Mouse (Mus musculus) adrenal gland, postnatal 10 days (tissue): ENCODE data around the gene Ctu1. TPM values are rescaled to one million over a fixed set of nuclear protein-coding genes. Genes with fewer than 3 reads are reported as not detected.
"Not testable (repeated sequence)": the region's sequence is repeated elsewhere in the genome, so short reads cannot be mapped to it uniquely, and the experiment has no call there.

Experiments used
- DNase-seq: peaks from one replicate; pipeline ENCODE4 v3.0.0; 2021; ENCODE audit warnings: mixed read lengths
- total RNA-seq, 2 experiments: library from RNA; stranded (reverse); gene quantifications; 2 replicates each; pipeline ENCODE4 v1.2.3; 2021

Ctu1 gene
- total RNA-seq, 2 experiments from 2014 or later = 9.7 to 9.8 TPM

GRCm38 (mm10) chr7:43678517-43678916 is 6.7 kb downstream of the Ctu1 start:
- peak; percentile 60 for DNase-seq

DNA sequence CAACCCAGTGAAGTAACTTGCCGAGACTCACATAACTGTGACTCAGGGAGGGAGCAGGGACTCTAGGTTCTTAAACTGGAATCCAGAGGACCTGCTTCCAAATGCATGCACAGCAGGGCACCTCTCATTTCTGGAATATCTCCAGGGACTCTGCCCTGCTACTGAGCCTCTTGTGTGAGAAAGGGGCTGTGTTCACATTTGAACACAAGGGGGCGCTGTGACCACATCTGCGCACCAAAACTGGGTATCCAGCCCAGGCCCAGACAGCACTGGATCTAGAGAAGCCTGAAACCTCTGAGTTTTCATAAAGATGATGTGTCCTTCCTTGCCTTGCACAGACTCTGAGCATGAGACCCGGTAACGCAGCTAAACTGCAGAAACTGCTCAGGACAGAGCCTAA is 9.1 kb downstream of the Ctu1 start:
- peak; percentile 80 for DNase-seq

- not testable (repeated sequence) for DNase-seq
These were observed 10.7 kb downstream of the Ctu1 start for GRCm38 (mm10) chr7:43682511-43682910.

- DNase-seq = no peak
These were observed 13.3 kb downstream of the Ctu1 start for GRCm38 (mm10) chr7:43685088-43685487.

DNA sequence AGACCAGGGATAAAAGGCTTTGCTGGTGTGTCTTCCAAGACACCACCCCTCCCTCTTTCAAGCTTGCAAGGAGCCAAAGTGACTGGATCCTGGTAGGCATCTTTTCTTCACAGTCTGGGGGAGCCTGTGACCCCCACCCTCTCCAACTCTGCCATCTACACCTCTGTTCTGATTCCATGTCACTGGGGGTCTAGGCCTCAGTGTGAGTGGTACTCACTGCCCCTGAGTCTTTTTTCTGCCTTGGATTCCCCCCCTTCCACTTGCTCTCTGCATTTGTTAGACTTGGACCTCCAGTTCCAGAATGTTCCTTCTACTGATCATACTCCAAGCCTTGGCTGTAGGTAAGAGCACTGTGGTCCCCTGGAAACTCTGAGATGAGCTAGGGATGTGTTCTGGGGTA is 18.3 kb downstream of the Ctu1 start, which contains the start of gene Klk14:
Klk14 (plus strand) TSS at position 301 of the 400 bp plus-strand sequence.
- no peak for DNase-seq

DNA sequence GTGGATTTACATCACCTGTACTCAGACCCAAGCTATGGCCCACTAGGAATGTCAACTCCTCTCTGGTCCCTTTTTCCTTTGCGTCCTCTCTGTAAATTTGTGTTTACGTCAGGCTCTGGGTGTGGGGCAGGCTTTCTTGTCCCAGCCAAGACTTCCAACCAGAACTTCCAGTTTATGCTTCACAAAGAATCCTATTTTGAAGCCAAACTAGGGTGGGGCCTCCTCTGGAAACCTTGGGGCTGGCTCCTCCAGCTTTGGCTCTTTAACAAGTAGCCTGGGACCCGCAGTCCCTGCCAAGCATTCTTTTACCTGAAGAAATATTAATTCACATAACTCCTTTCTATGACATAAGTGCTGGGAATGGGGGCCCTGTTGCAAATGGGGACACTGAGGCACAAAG is 38.2 kb downstream of the Ctu1 start:
- DNase-seq = no peak

DNA sequence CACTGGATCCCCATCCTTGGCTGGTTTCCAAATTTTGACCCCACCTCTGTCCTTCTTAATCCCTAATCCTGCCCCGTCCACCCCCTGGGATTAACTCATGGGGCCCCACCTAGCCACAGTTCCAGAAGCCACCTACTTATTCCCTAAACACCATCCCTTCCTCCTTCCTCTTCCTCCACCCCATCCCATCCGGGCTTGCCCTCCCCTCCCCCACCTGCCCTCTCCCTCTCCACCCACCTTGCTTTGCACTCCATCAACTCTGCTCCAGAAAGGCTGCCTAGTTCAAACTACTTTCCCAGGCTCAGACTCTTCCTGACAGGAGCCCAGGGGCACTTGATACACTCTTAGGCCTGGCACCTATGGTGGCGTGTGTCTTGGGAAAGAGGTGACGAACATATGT is 40.5 kb downstream of the Ctu1 start, which contains the start of gene Klk13:
Klk13 (plus strand) TSS at position 301 of the 400 bp plus-strand sequence.
- no peak for DNase-seq

- DNase-seq = no peak
These were observed 41.1 kb downstream of the Ctu1 start for GRCm38 (mm10) chr7:43712917-43713316.

- DNase-seq = no peak
These were observed 42.0 kb downstream of the Ctu1 start for GRCm38 (mm10) chr7:43713741-43714351.

Other genes starting within 250 kb of the Ctu1 start
- not detected for gene Lim2, start 244.3 kb upstream of the Ctu1 start, total RNA-seq
- gene Nkg7, start 234.9 kb upstream of the Ctu1 start, total RNA-seq = 1 to 10 TPM; 1.3 to 2.1 TPM
- gene Cldnd2, start 231.2 kb upstream of the Ctu1 start, total RNA-seq = not detected
- 1,000 to 10,000 TPM; 1,536 to 1,703 TPM for gene Etfb, start 227.9 kb upstream of the Ctu1 start, total RNA-seq
- gene Gm45233, start 227.9 kb upstream of the Ctu1 start, total RNA-seq = 1 to 10 TPM in 1 of 2 experiments, under 1 TPM in 1; 0.69 to 1.1 TPM
- gene Vsig10l, start 208.9 kb upstream of the Ctu1 start, total RNA-seq = 1 to 10 TPM; 4.7 to 5.4 TPM
- gene Iglon5, start 181.9 kb upstream of the Ctu1 start, total RNA-seq = 1 to 10 TPM; 1.3 to 2.4 TPM
- gene 4931406B18Rik, start 166.1 kb upstream of the Ctu1 start, total RNA-seq = not detected
- 1 to 10 TPM; 3.3 to 4.0 TPM for gene Cd33, start 127.6 kb upstream of the Ctu1 start, total RNA-seq
- gene Zfp658, start 109.8 kb upstream of the Ctu1 start, total RNA-seq = 1 to 10 TPM; 1.9 to 2.5 TPM
- 10 to 100 TPM; 10.8 to 12.5 TPM for gene Zfp719, start 92.4 kb upstream of the Ctu1 start, total RNA-seq
- gene Zfp819, start 64.8 kb upstream of the Ctu1 start, total RNA-seq = under 1 TPM in 1 of 2 experiments, not detected in 1; 0.27 TPM
- not detected for gene Ceacam18, start 37.3 kb upstream of the Ctu1 start, total RNA-seq
- gene Siglece, start 11.9 kb upstream of the Ctu1 start, total RNA-seq = 1 to 10 TPM; 1.1 to 1.6 TPM
- gene Klk14, start 18.4 kb downstream of the Ctu1 start, total RNA-seq = under 1 TPM in 1 of 2 experiments, not detected in 1; 0.24 TPM
- gene Klk13, start 40.6 kb downstream of the Ctu1 start, total RNA-seq = not detected
- gene Klk12, start 96.9 kb downstream of the Ctu1 start, total RNA-seq = not detected
- under 1 TPM in 1 of 2 experiments, not detected in 1; 0.27 TPM for gene Klk11, start 102.6 kb downstream of the Ctu1 start, total RNA-seq
- gene Klk10, start 109.0 kb downstream of the Ctu1 start, total RNA-seq = under 1 TPM; 0.45 to 0.79 TPM
- not detected for gene Klk9, start 119.9 kb downstream of the Ctu1 start, total RNA-seq
- 1 to 10 TPM; 7.0 to 7.3 TPM for gene Klk8, start 125.6 kb downstream of the Ctu1 start, total RNA-seq
- not detected for gene Klk7, start 139.3 kb downstream of the Ctu1 start, total RNA-seq
- not detected for gene Klk6, start 152.5 kb downstream of the Ctu1 start, total RNA-seq
- not detected for gene Klk5, start 170.0 kb downstream of the Ctu1 start, total RNA-seq
- under 1 TPM; 0.21 to 0.24 TPM for gene Klk4, start 209.1 kb downstream of the Ctu1 start, total RNA-seq